Mouse (Mus musculus): Measurements from ENCODE around the gene Fam155a. TPM values are rescaled to one million over a fixed set of nuclear protein-coding genes. Genes with fewer than 3 reads are reported as not detected.
"Not testable (repeated sequence)": the region's sequence is repeated elsewhere in the genome, so short reads cannot be mapped to it uniquely, and the experiment has no call there.

Fam155a gene
- polyA plus RNA-seq, 1 experiment from 2014 or later: 1.0 TPM

- Histone ChIP-seq H3K4me2 (no peak overlapping the region), H3K27me3 (peaks cover 40% of the 10 kb centered on the region), H3K4me1 (peaks cover 5% of the 10 kb centered on the region; the same call in 1 of the 2 replicates), H3K36me3 (no peaks in the 10 kb centered on the region), H3K9ac (no peak overlapping the region), H3K27ac (no peak overlapping the region), H3K4me3 (no peak overlapping the region), H3K9me3 (no peaks in the 10 kb centered on the region)
- no peak for ATAC-seq (ENCODE audit: insufficient number of reproducible peaks, insufficient read depth, low FRiP score, low TSS enrichment, low read depth)
- WGBS: 84% methylated on average over 10 of the region's 10 CpGs
Measured at GRCm38 (mm10) chr8:9776818-9777217, 5.9 kb upstream of the Fam155a start.

GRCm38 (mm10) chr8:9772519-9772840 is 1.5 kb upstream of the Fam155a start:
- H3K36me3 ChIP-seq: no peaks in the 10 kb centered on the region
- peak overlapping the region; percentile 52 for H3K4me3 ChIP-seq
- peaks cover 24% of the 10 kb centered on the region for H3K4me1 ChIP-seq
- H3K4me2 ChIP-seq: peak overlapping the region; percentile 91
- H3K27me3 ChIP-seq: peaks cover 68% of the 10 kb centered on the region
- no peaks in the 10 kb centered on the region for H3K9me3 ChIP-seq
- WGBS: 4% methylated on average over 6 of the region's 6 CpGs
- ATAC-seq (ENCODE audit: insufficient number of reproducible peaks, insufficient read depth, low FRiP score, low TSS enrichment, low read depth): no peak
- no peak overlapping the region for H3K27ac ChIP-seq
- H3K9ac ChIP-seq: no peak overlapping the region

GRCm38 (mm10) chr8:9771606-9772518 is 901 bp upstream of the Fam155a start:
- Histone ChIP-seq H3K27me3 (peaks cover 68% of the 10 kb centered on the region), H3K9ac (peak overlapping the region; percentile 57; the same call in 1 of the 2 replicates)

GRCm38 (mm10) chr8:9770261-9770998 is 531 bp downstream of the Fam155a start:
- Histone ChIP-seq H3K36me3 (no peaks in the 10 kb centered on the region), H3K4me1 (peaks cover 24% of the 10 kb centered on the region), H3K4me3 (peak overlapping the region; percentile 52), H3K4me2 (peak overlapping the region; percentile 91), H3K9ac (no peak overlapping the region; the same call in 1 of the 2 replicates), H3K27me3 (peaks cover 59% of the 10 kb centered on the region), H3K27ac (no peak overlapping the region), H3K9me3 (no peaks in the 10 kb centered on the region)
- 2% methylated on average over 44 of the region's 48 CpGs for WGBS
- ATAC-seq (ENCODE audit: insufficient number of reproducible peaks, insufficient read depth, low FRiP score, low TSS enrichment, low read depth): no peak

More at GRCm38 (mm10) chr8:9771606-9772518, 901 bp upstream of the Fam155a start:
- peak overlapping the region; percentile 91 for H3K4me2 ChIP-seq
- no peaks in the 10 kb centered on the region for H3K9me3 ChIP-seq
- H3K4me3 ChIP-seq: peak overlapping the region; percentile 52
- peaks cover 24% of the 10 kb centered on the region for H3K4me1 ChIP-seq
- under 1% methylated on average over 47 of the region's 55 CpGs for WGBS
- H3K27ac ChIP-seq: no peak overlapping the region
- no peaks in the 10 kb centered on the region for H3K36me3 ChIP-seq
- ATAC-seq (ENCODE audit: insufficient number of reproducible peaks, insufficient read depth, low FRiP score, low TSS enrichment, low read depth): no peak

- 34% methylated on average over 6 of the region's 6 CpGs for WGBS
- Histone ChIP-seq H3K27me3 (peaks cover 49% of the 10 kb centered on the region), H3K9me3 (no peaks in the 10 kb centered on the region), H3K27ac (no peak overlapping the region), H3K4me3 (no peak overlapping the region), H3K36me3 (no peaks in the 10 kb centered on the region), H3K4me2 (no peak overlapping the region), H3K4me1 (peaks cover 24% of the 10 kb centered on the region), H3K9ac (no peak overlapping the region)
- peak; percentile 75; the same call in 1 of the 2 replicates for ATAC-seq (ENCODE audit: insufficient number of reproducible peaks, insufficient read depth, low FRiP score, low TSS enrichment, low read depth)
Measured at GRCm38 (mm10) chr8:9769061-9769460, 1.9 kb downstream of the Fam155a start.

- H3K4me1 ChIP-seq: no peaks in the 10 kb centered on the region
- 81% methylated on average over 5 of the region's 5 CpGs for WGBS
- no peak for ATAC-seq (ENCODE audit: insufficient number of reproducible peaks, insufficient read depth, low FRiP score, low TSS enrichment, low read depth)
- no peaks in the 10 kb centered on the region for H3K27me3 ChIP-seq
- no peak overlapping the region for H3K4me3 ChIP-seq
- H3K9me3 ChIP-seq: no peaks in the 10 kb centered on the region
- H3K4me2 ChIP-seq: no peak overlapping the region
- H3K27ac ChIP-seq: no peak overlapping the region
- no peak overlapping the region for H3K9ac ChIP-seq
- H3K36me3 ChIP-seq: no peaks in the 10 kb centered on the region
Measured at GRCm38 (mm10) chr8:9735169-9735568, 35.8 kb downstream of the Fam155a start.

GRCm38 (mm10) chr8:9709791-9710190 is 61.2 kb downstream of the Fam155a start:
- ATAC-seq (ENCODE audit: insufficient number of reproducible peaks, insufficient read depth, low FRiP score, low TSS enrichment, low read depth): no peak
- Histone ChIP-seq H3K4me2 (no peak overlapping the region), H3K4me3 (no peak overlapping the region), H3K4me1 (no peaks in the 10 kb centered on the region), H3K36me3 (no peaks in the 10 kb centered on the region), H3K27me3 (no peaks in the 10 kb centered on the region), H3K27ac (no peak overlapping the region), H3K9me3 (no peaks in the 10 kb centered on the region), H3K9ac (no peak overlapping the region)
- WGBS: 78% methylated on average over 4 of the region's 4 CpGs

- H3K9me3 ChIP-seq: no peaks in the 10 kb centered on the region
- no peak overlapping the region for H3K9ac ChIP-seq
- no peak overlapping the region for H3K4me2 ChIP-seq
- H3K4me3 ChIP-seq: no peak overlapping the region
- 73% methylated on average over 8 of the region's 8 CpGs for WGBS
- no peaks in the 10 kb centered on the region for H3K36me3 ChIP-seq
- ATAC-seq (ENCODE audit: insufficient number of reproducible peaks, insufficient read depth, low FRiP score, low TSS enrichment, low read depth): no peak
- no peaks in the 10 kb centered on the region for H3K27me3 ChIP-seq
- no peak overlapping the region for H3K27ac ChIP-seq
- H3K4me1 ChIP-seq: no peaks in the 10 kb centered on the region
Measured at GRCm38 (mm10) chr8:9707433-9707832, 63.5 kb downstream of the Fam155a start.

DNA sequence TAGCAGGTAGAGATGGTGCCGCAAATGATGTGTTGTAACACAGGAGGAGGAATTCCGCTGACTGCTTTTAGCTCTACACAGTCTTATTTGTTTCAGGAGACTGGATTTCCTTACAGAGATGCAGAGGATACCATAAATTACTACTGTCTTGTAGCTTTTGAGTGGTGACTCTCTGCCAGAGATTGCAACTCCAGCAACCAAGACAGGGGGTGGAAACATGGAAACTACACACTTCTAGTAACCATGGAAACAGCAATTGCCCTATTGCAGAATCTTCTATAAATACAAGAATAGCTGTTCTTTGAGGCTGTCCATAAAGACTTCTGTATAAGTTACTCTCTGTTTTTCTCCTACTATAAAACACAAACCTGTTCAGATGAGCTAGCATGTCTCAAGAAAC is 76.2 kb downstream of the Fam155a start:
- H3K9ac ChIP-seq: no peak overlapping the region
- H3K4me2 ChIP-seq: no peak overlapping the region
- H3K4me3 ChIP-seq: no peak overlapping the region
- H3K27me3 ChIP-seq: no peaks in the 10 kb centered on the region
- no peak for ATAC-seq (ENCODE audit: insufficient number of reproducible peaks, insufficient read depth, low FRiP score, low TSS enrichment, low read depth)
- no peaks in the 10 kb centered on the region for H3K9me3 ChIP-seq
- no peaks in the 10 kb centered on the region for H3K36me3 ChIP-seq
- no peak overlapping the region for H3K27ac ChIP-seq
- WGBS: 88% methylated on average over 2 of the region's 2 CpGs
- H3K4me1 ChIP-seq: peaks cover 6% of the 10 kb centered on the region; the same call in 1 of the 2 replicates

DNA sequence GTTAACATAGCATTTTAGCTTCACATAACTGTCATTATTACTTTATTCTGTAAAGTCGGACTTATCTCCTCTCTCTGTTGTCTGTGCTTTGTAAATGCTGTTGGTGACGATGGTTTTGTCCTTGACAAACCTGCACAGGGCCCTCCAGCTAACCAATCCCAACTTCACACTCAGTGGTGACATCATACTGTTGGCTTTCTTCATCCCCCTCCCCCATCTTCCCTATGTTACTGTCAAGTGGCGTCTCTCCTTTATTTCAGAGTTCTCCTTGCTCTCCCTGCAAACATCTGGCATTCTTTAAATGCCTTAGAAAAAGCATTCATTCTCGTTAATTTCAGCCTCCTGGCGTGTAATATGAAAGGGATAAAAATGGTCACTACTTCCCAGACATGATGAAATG is 78.6 kb downstream of the Fam155a start:
- ATAC-seq (ENCODE audit: insufficient number of reproducible peaks, insufficient read depth, low FRiP score, low TSS enrichment, low read depth): no peak

DNA sequence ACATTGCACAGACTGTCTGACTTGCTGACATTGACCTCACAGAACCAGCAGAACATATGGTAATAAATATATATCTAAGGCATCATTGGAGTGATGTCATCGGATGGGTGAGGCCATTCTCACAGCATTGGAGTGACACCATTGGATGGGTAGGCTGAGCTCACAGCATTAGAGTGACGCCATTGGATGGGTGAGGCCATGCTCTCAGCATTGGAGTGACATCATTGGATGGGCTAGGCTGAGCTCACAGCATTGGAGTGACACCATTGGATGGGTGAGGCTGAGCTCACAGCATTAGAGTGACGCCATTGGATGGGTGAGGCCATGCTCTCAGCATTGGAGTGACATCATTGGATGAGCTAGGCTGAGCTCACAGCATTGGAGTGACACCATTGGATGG is 110.9 kb downstream of the Fam155a start:
- not testable (repeated sequence) for H3K4me2 ChIP-seq; H3K4me3 ChIP-seq; H3K4me1 ChIP-seq; H3K9ac ChIP-seq; H3K36me3 ChIP-seq; ATAC-seq (ENCODE audit: insufficient number of reproducible peaks, insufficient read depth, low FRiP score, low TSS enrichment, low read depth); H3K27ac ChIP-seq; H3K27me3 ChIP-seq; H3K9me3 ChIP-seq
- 91% methylated on average over 3 of the region's 3 CpGs for WGBS

More for the DNA sequence above, 78.6 kb downstream of the Fam155a start:
- H3K9ac ChIP-seq: no peak overlapping the region
- H3K4me3 ChIP-seq: no peak overlapping the region
- no peak overlapping the region for H3K4me2 ChIP-seq
- 29% methylated on average over 5 of the region's 5 CpGs for WGBS
- H3K9me3 ChIP-seq: no peaks in the 10 kb centered on the region
- peaks cover 6% of the 10 kb centered on the region; the same call in 1 of the 2 replicates for H3K4me1 ChIP-seq
- no peaks in the 10 kb centered on the region for H3K36me3 ChIP-seq
- H3K27ac ChIP-seq: no peak overlapping the region
- H3K27me3 ChIP-seq: no peaks in the 10 kb centered on the region
